Comparison of ENCODE assay signal across 40 mouse cellular contexts in the genomic region with DNA sequence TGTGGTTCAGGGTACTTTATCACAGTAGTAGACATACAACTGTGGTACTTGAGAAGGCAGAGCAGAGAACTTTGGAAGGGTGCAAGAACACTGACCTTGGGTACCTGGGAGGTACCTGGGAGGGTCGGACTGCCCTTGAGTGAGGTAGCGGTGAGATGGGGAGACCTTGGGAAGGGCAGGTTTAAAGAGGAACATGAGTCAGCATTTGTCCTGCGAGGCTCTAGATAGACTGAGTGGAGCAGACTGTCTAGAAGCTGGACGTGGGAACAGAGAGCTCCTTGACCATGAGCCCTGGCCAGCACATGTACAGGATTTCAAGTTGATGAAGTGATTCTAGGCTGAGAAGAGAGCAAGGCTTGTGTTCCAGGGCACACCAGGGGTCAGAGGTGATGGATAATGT. TPM values are rescaled to one million over a fixed set of nuclear protein-coding genes. Genes with fewer than 3 reads are reported as not detected.
"Had no signal": no experiment of that assay in that cellular context is flagged by ENCODE, and none has a peak within 500 bp of the region (broad histone marks: within the 10 kb centered on the region; RNA-seq: fewer than 3 reads in every experiment).

No protein-coding gene starts in this region.

- H3K9ac ChIP-seq: limb, embryonic 12.5 days; limb, embryonic 13.5 days; limb, embryonic 15.5 days; liver, embryonic 12.5 days; liver, embryonic 13.5 days; liver, embryonic 14.5 days; liver, embryonic 15.5 days; liver, postnatal 0 days; lung, embryonic 14.5 days; lung, embryonic 15.5 days; midbrain, embryonic 12.5 days; midbrain, embryonic 13.5 days; midbrain, embryonic 15.5 days; neural tube, embryonic 12.5 days had no signal

- H3K4me1 ChIP-seq: limb, embryonic 15.5 days; lung, embryonic 15.5 days; midbrain, embryonic 12.5 days; midbrain, embryonic 13.5 days; midbrain, embryonic 15.5 days; neural tube, embryonic 12.5 days had no signal

- H3K36me3 ChIP-seq: limb, embryonic 10.5 days; limb, embryonic 12.5 days; limb, embryonic 13.5 days; limb, embryonic 15.5 days; liver, embryonic 12.5 days; liver, embryonic 13.5 days; liver, embryonic 15.5 days; lung, embryonic 15.5 days; midbrain, embryonic 10.5 days; midbrain, embryonic 12.5 days; midbrain, embryonic 13.5 days; midbrain, embryonic 15.5 days; neural tube, embryonic 12.5 days had no signal

- H3K4me3 ChIP-seq: limb, embryonic 10.5 days; limb, embryonic 12.5 days; limb, embryonic 13.5 days; limb, embryonic 15.5 days; liver, embryonic 12.5 days; liver, embryonic 13.5 days; liver, embryonic 15.5 days; lung, embryonic 15.5 days; megakaryocyte, embryonic 14.5 days; midbrain, embryonic 10.5 days; midbrain, embryonic 12.5 days; midbrain, embryonic 13.5 days; midbrain, embryonic 15.5 days; myocyte; neural tube, embryonic 12.5 days had no signal

- H3K9me3 ChIP-seq: limb, embryonic 10.5 days; limb, embryonic 12.5 days; limb, embryonic 13.5 days; limb, embryonic 15.5 days; liver, embryonic 12.5 days; liver, embryonic 13.5 days; liver, embryonic 15.5 days; lung, embryonic 15.5 days; megakaryocyte, embryonic 14.5 days; midbrain, embryonic 10.5 days; midbrain, embryonic 12.5 days; midbrain, embryonic 13.5 days; midbrain, embryonic 15.5 days; neural tube, embryonic 12.5 days had no signal

- H3K4me2 ChIP-seq: limb, embryonic 12.5 days; limb, embryonic 13.5 days; limb, embryonic 15.5 days; liver, embryonic 11.5 days; liver, embryonic 12.5 days; liver, embryonic 13.5 days; liver, embryonic 15.5 days; lung, embryonic 14.5 days; lung, embryonic 15.5 days; midbrain, embryonic 11.5 days; midbrain, embryonic 12.5 days; midbrain, embryonic 13.5 days; midbrain, embryonic 15.5 days; neural tube, embryonic 12.5 days had no signal

- H3K27me3 ChIP-seq: limb, embryonic 12.5 days; limb, embryonic 13.5 days; limb, embryonic 15.5 days; liver, embryonic 13.5 days; lung, embryonic 15.5 days; megakaryocyte, embryonic 14.5 days; midbrain, embryonic 12.5 days; midbrain, embryonic 13.5 days; midbrain, embryonic 15.5 days; neural tube, embryonic 12.5 days had no signal

- ATAC-seq: liver, embryonic 12.5 days; liver, postnatal 0 days; lung, postnatal 0 days; midbrain, embryonic 13.5 days; midbrain, embryonic 15.5 days; midbrain, embryonic 16.5 days had no signal

- DNase-seq: left cerebral cortex, postnatal 4 days; liver, embryonic 13.5 days; liver, postnatal 0 days; lung, adult 18-20 months; lung, adult 2 months; lung, embryonic 14.5 days; lung, postnatal 10 days; lung, postnatal 14 days; lung, postnatal 36 days; lung, postnatal 4 days; midbrain, embryonic 14.5 days had no signal

- H3K27ac ChIP-seq: limb, embryonic 10.5 days; limb, embryonic 12.5 days; limb, embryonic 13.5 days; limb, embryonic 15.5 days; liver, embryonic 12.5 days; liver, embryonic 13.5 days; liver, embryonic 14.5 days; liver, embryonic 15.5 days; lung, embryonic 15.5 days; macrophage; midbrain, embryonic 10.5 days; midbrain, embryonic 12.5 days; midbrain, embryonic 13.5 days; midbrain, embryonic 15.5 days; neural tube, embryonic 12.5 days had no signal

RNA-seq across cellular contexts. Expression of gene Cxcr5, which starts 19.3 kb away (rescaled TPM):
- total RNA-seq: left cerebral cortex, postnatal 10 days; left cerebral cortex, postnatal 14 days; left cerebral cortex, postnatal 25 days; left cerebral cortex, postnatal 36 days; left cerebral cortex, postnatal 4 days; megakaryocyte progenitor cell, adult 5-6 weeks; megakaryocyte, adult 5-6 weeks; midbrain, postnatal 0 days had no signal
- polyA plus RNA-seq: limb, embryonic 10.5 days; limb, embryonic 12.5 days; liver, embryonic 11.5 days; liver, embryonic 12.5 days; liver, embryonic 15.5 days; liver, embryonic 16.5 days; lung, embryonic 14.5 days; lung, embryonic 15.5 days; macrophage; midbrain, embryonic 10.5 days; midbrain, embryonic 12.5 days; midbrain, embryonic 13.5 days; midbrain, embryonic 14.5 days; midbrain, embryonic 15.5 days; midbrain, embryonic 16.5 days; midbrain, postnatal 0 days; neural tube, embryonic 11.5 days; neural tube, embryonic 12.5 days had no signal
